Mouse (Mus musculus) bone marrow macrophage, adult 2 months (primary cell): Measurements from ENCODE around the gene Snrpd2.

Source experiments
- CTCF ChIP-seq: IDR thresholded peaks from 2 replicates; pipeline ENCODE4 v1.5.1; 2012; ENCODE audit warnings: low read depth, mild to moderate bottlenecking, low read length, moderate library complexity
- POLR2A ChIP-seq: IDR thresholded peaks from 2 replicates; pipeline ENCODE4 v1.6.1; 2012; ENCODE audit warnings: mild to moderate bottlenecking, low read depth, low read length, borderline replicate concordance

- TF ChIP-seq POLR2A (no peak), CTCF (no peak)
Observed at GRCm38 (mm10) chr7:19184758-19185157, 35.2 kb downstream of the Snrpd2 start.
